Mouse (Mus musculus) cerebral cortex, adult 2 months (tissue): ENCODE results near the gene Zfp189.

ENCODE experiments used
- WGBS: fragments of 180-500 bp; shearing (Covaris S2); methylation state at CpG from one replicate; pipeline ENCODE4 v1.1.7; 2018; 5-methylcytosine and 5-hydroxymethylcytosine counted together

Gene Zfp189

DNA sequence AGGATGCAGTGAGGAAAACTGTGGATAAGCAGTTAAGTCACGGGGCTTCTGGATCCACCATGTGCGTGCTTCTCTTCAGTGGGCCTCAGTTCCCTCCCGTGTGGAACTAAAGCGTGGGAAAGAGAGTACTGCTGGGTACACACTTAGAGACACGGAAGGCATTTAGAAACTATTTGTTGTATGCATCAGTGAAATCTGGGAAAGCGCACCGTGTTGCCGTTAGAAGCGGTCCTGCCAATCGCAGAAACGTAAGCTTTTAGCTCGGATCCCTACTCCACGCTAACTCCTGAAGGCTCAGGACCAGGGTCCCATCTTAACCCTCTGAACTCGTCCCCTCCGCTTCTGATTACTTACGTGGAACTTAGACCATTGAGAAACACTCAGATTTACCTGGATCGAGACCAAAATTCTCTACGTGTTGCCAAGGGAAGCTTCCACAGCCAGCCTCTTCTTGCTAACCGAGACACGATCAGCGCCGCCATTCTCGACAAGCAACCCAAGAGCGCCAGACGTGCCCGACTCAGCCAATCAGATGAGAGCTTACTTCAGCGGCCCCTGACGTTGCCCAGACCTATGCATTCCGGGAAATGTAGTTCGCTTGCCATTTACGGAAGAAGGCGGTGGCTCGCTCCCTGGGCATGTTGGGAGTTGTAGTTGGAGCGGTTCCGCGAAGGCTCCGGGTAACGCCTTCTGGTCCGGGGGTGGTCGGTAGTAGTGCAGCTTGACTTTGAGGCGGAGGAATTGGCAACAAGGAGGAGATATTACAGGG is at the start of gene Zfp189, which contains the start of gene Mrpl50:
Gene Zfp189, plus strand, starts transcription at position 605 of the 769 bp plus-strand sequence.
Gene Mrpl50, minus strand, starts transcription at position 522 of the 769 bp plus-strand sequence.
- under 1% methylated on average over 41 of the region's 41 CpGs for WGBS

- 44% methylated on average over 3 of the region's 3 CpGs for WGBS
These were observed 47.4 kb upstream of the Zfp189 start, which contains the start of gene Acnat1 for GRCm38 (mm10) chr4:49473435-49474100. Gene Acnat1 (minus strand): TSS chr4:49473912.

DNA sequence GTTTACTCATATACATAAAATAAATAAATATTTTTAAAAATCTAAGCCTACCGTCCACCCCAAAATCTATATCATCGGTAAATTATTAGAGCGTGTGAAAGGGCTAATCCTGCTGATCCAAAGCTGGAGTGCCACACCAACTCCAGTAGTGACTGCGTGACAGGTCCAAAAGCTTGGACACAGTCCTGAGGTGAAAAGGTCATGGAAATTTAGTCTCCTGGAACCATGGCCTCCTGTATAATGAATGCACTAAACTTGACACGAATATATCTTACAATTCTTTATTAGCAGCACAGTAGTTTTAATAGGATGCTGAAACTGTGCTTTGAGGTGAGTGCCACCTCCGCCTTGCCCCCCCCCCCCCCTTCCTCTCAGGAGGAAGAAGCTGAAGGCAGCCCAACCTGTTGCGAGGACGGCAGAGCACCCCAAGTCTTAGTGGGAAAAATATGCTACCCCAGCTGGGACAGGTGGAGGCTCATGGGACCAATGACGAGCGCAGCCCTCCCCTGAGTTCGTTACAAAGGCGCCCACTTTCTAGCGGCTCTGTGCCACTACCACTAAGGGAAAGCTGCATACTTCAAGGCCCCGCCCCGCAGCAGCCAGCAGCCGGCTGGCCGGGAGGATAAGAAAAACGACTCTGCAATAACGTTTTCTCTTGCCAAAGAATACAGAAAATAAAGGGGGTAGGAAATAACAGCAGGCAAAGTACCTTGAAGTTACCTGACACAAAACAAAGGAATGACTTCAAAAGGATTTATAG is 42.7 kb upstream of the Zfp189 start:
- WGBS: 24% methylated on average over 19 of the region's 19 CpGs

DNA sequence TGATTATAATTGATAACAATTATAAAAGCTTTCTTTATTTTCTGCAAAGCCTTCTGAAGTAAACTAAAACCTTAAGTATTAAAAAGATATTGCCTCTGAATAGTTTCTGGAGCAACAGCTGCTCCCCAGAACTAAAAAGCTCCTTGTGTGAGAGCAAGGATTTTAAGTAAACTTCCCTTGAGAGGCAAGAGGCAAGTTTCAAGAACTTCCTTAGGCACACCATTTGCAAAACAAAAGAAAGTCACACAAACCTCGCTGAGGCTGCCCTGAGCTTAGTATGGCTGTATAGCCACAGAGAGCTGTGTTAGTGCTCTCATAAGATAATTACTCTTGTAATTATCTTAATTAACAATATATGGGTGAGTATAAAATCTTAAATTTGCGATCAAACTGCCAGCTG is 41.9 kb upstream of the Zfp189 start:
- 59% methylated on average over 2 of the region's 2 CpGs for WGBS

DNA sequence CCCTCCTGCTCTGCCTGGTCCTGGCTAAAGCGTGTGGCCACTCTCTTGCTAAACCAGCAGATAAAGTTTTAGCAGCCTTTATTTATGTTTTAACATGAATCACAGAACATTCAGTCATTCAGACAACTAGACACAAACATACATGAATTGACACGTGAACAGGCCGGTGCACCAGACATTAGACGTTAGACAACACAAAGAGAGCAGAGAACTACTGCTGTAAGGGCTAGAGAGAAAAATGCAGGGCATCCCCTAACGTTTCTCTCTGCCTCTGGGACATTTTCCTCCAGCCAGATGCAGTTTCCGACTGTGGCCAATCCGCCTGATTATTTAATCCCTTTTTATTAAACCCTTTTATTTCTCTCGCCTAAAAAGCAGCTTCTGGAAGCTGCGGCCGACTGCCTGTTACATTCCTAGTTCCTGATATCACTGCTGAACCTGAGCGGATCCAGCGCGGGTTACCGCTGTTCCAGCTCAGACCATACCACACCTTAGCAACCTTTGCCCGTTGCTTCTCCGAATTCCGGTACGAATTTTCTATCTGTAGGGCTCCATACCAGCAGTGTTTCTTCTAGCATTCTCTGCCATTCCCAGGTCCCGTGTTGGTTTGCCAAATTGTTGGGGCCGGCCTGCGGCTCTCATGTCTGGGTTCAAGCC is 40.7 kb upstream of the Zfp189 start:
- WGBS: 53% methylated on average over 21 of the region's 21 CpGs

DNA sequence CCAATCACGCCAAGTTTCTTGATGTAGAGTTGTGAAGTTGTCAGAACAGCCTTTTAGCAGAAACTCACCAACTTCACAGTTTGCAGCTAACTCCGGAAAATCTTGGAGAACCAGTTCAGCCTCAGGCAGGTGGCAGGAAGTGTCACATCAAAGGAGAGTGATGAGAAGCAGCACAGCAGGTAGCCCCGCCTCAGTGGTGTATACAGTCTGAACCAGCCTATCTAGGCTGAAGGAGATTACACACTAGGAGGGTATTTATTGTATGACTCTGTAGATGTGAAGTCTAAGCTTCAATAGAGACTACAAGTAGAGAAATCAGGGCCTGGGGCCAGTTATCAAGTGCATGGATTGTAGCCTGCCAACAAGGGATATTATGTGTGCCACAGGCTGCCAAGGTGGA is 40.1 kb upstream of the Zfp189 start:
- 80% methylated on average over 3 of the region's 3 CpGs for whole genome bisulfite sequencing

GRCm38 (mm10) chr4:49485934-49486650 is 34.9 kb upstream of the Zfp189 start:
- 92% methylated on average over 3 of the region's 3 CpGs for WGBS

GRCm38 (mm10) chr4:49503563-49503962 is 17.4 kb upstream of the Zfp189 start:
- WGBS: 90% methylated on average over 1 of the region's 1 CpGs

DNA sequence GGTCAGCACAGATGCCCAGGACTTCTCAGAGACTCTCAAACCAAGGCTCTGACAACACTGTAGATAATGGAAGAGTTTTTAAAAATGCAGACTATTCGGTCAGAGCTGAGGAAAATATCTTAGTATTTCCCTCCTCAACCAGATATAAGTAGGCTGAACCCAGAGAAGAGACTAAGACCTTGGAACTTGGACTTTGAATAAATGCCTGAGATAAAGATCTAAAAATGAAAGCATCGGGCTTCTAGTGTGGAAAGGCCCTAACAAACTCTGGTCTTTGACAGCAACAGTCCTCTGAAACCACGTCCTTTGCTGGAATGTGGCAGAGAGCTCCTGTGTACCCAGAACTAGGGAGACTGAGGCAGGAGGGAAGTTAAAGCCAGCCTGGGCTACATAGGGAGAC is 14.6 kb upstream of the Zfp189 start, which contains the start of gene Baat:
Gene Baat, minus strand, starts transcription at position 172 of the 400 bp plus-strand sequence.
- WGBS: 85% methylated on average over 3 of the region's 3 CpGs

GRCm38 (mm10) chr4:49509183-49509582 is 11.8 kb upstream of the Zfp189 start:
- WGBS: 89% methylated on average over 2 of the region's 2 CpGs

- 97% methylated on average over 1 of the region's 1 CpGs for WGBS
These were observed 10.6 kb upstream of the Zfp189 start for GRCm38 (mm10) chr4:49510236-49510835.

DNA sequence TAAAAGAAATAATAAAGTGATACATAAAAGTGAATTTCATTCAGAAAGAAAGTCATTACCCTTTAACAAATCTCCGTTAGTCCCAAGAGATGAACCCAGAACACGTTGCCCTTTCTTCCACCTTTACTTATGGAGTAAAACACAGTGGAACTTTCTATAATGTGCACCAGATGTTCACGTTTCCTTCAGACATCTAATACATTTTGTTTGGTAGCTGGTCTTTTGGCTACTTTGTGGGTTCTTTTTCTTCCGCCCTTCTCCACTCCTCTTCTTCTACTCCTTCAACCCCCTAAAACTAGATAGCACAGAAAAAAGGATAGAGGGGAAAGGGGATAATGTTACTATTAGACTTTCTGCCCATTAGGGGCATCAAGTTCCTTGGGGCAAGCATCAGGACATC is 8.3 kb upstream of the Zfp189 start:
- 91% methylated on average over 4 of the region's 4 CpGs for WGBS

GRCm38 (mm10) chr4:49514441-49514840 is 6.5 kb upstream of the Zfp189 start:
- 99% methylated on average over 6 of the region's 6 CpGs for WGBS

DNA sequence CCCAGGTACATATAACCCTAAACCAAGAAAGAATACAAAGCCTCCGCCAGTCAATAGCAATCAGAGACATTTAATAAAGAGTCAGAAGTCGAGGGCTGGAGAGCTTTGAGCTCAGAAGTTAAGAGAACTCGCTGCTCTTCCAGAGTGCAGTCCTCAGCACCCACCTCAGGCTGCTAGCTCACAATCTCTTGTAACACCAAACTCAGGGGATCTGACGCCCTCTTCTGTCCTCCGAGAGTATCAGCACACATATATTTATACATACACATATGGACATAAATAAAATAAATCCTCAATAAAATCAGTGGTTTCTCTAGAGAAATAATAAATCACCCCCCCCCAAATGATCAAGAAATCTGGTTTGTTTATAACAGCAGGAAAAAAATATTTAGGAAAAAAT is 1.5 kb upstream of the Zfp189 start:
- WGBS: 78% methylated on average over 5 of the region's 5 CpGs

GRCm38 (mm10) chr4:49521346-49521745 is 370 bp downstream of the Zfp189 start:
- under 1% methylated on average over 17 of the region's 17 CpGs for WGBS

DNA sequence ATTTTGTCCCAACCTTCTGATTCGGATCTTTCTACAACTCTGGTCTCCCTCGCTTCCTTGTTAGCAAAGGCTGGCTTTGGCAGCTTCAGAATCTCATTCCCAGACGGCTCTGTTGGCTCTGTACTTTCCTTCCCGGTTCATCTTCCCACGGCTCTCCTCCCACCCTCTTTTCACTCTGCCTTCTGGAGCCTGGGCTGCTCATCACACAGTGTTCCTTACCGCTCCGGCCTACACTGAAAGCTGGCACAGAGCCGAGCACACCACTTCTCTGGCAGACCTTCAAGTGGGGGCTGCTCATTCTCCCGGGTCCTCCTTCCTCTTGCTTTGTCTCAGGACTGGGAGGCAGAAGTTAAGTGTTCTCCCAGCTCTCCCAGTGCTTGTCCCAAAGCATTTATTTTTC is 1.6 kb downstream of the Zfp189 start:
- WGBS: 35% methylated on average over 9 of the region's 9 CpGs

DNA sequence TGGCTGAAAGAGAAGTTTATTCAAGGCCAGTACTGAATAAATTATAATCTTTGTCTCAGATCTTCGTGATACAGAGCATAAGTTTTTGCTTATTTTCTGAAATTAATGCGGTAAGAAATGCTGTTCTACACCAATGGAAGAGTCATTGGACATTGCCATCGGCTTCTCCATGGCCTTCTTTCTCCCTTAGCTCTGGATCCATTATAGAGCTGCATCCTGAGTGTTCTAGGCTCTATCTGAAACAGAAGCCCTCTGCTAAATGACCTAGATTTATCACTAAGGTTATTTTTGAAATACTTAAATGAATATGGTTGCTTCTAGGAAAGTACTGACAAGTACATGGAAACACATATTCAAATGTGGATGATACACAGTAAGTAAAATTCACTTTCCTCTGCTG is 14.1 kb downstream of the Zfp189 start:
- 86% methylated on average over 3 of the region's 3 CpGs for WGBS

DNA sequence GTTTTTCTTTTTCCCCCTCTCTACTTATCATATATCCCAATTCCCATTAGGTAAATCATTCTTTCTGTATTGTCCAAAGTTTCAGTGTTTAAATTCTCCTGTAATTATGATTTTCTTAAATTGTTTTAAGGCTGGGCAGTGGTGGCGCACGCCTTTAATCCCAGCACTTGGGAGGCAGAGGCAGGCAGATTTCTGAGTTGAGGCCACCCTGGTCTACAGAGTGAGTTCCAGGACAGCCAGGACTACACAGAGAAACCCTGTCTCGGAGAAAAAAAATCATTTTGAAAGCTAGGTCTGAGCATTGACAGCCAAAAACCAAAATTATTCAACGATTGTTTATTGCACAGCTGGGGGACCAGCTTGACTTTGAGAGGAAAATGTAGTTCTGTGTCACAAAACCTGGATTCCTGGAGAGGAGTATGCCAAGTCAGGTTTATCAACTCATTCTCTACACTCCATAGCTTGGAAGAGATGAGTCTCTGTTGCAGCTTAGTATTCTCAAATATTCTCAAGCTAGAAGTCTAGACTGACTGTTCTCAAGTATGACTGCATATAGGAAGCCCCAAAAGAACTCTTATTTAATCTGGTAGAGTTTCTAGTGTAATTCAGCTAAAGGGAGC is 14.8 kb downstream of the Zfp189 start:
- WGBS: 94% methylated on average over 4 of the region's 4 CpGs

GRCm38 (mm10) chr4:49536671-49537070 is 15.7 kb downstream of the Zfp189 start:
- WGBS: 79% methylated on average over 4 of the region's 4 CpGs

- 47% methylated on average over 6 of the region's 6 CpGs for WGBS
These were observed 18.7 kb downstream of the Zfp189 start for GRCm38 (mm10) chr4:49539665-49540064.
